Mouse (Mus musculus): Measurements from ENCODE around the gene Kank2. TPM values are rescaled to one million over a fixed set of nuclear protein-coding genes. Genes with fewer than 3 reads are reported as not detected.
A peak's percentile ranks its signal among the peaks of the same experiment; 100 is the strongest.

Kank2 gene
- polyA plus RNA-seq, 1 experiment from 2014 or later = 5.0 TPM

- Histone ChIP-seq H3K36me3 (ENCODE audit: control insufficient read depth, insufficient read depth) (peaks cover 18% of the 10 kb centered on the region), H3K4me3 (ENCODE audit: low read depth, low read length) (no peak overlapping the region), H3K27ac (ENCODE audit: low read length) (no peak overlapping the region), H3K27me3 (ENCODE audit: control insufficient read depth, insufficient read depth, low read depth, low read length) (no peaks in the 10 kb centered on the region), H3K4me2 (ENCODE audit: low read depth, low read length) (no peak overlapping the region), H3K9ac (ENCODE audit: low read depth, low read length) (no peak overlapping the region), H3K4me1 (ENCODE audit: control insufficient read depth, low read depth, low read length) (peaks cover 10% of the 10 kb centered on the region), H3K9me3 (replicated peaks; ENCODE audit: control insufficient read depth, low read length) (no peaks in the 10 kb centered on the region)
- no peak for ATAC-seq (ENCODE audit: low read depth)
- WGBS (ENCODE audit: insufficient replicate concordance) = 76% methylated on average over 2 of the region's 2 CpGs
These were observed 44.5 kb downstream of the Kank2 start for GRCm38 (mm10) chr9:21754003-21754402.

GRCm38 (mm10) chr9:21752252-21752792, 46.2 kb downstream of the Kank2 start:
- WGBS (ENCODE audit: insufficient replicate concordance) = 50% methylated on average over 10 of the region's 10 CpGs
- ATAC-seq (ENCODE audit: low read depth) = peak; percentile 19
- Histone ChIP-seq H3K9ac (ENCODE audit: low read depth, low read length) (no peak overlapping the region), H3K27ac (ENCODE audit: low read length) (no peak overlapping the region), H3K27me3 (ENCODE audit: control insufficient read depth, insufficient read depth, low read depth, low read length) (no peaks in the 10 kb centered on the region), H3K36me3 (ENCODE audit: control insufficient read depth, insufficient read depth) (peaks cover 22% of the 10 kb centered on the region), H3K9me3 (replicated peaks; ENCODE audit: control insufficient read depth, low read length) (no peaks in the 10 kb centered on the region), H3K4me1 (ENCODE audit: control insufficient read depth, low read depth, low read length) (no peaks in the 10 kb centered on the region), H3K4me3 (ENCODE audit: low read depth, low read length) (no peak overlapping the region), H3K4me2 (ENCODE audit: low read depth, low read length) (no peak overlapping the region)

- Histone ChIP-seq H3K4me3 (ENCODE audit: low read depth, low read length) (no peak overlapping the region), H3K36me3 (ENCODE audit: control insufficient read depth, insufficient read depth) (peaks cover 21% of the 10 kb centered on the region), H3K4me1 (ENCODE audit: control insufficient read depth, low read depth, low read length) (no peaks in the 10 kb centered on the region), H3K27me3 (ENCODE audit: control insufficient read depth, insufficient read depth, low read depth, low read length) (no peaks in the 10 kb centered on the region), H3K27ac (ENCODE audit: low read length) (no peak overlapping the region), H3K9me3 (replicated peaks; ENCODE audit: control insufficient read depth, low read length) (no peaks in the 10 kb centered on the region), H3K4me2 (ENCODE audit: low read depth, low read length) (no peak overlapping the region), H3K9ac (ENCODE audit: low read depth, low read length) (no peak overlapping the region)
- 61% methylated on average over 6 of the region's 6 CpGs for WGBS (ENCODE audit: insufficient replicate concordance)
- ATAC-seq (ENCODE audit: low read depth) = no peak
These were observed 47.2 kb downstream of the Kank2 start for GRCm38 (mm10) chr9:21751347-21751746.

GRCm38 (mm10) chr9:21750370-21750769, 48.2 kb downstream of the Kank2 start:
- no peak for ATAC-seq (ENCODE audit: low read depth)
- Histone ChIP-seq H3K4me1 (ENCODE audit: control insufficient read depth, low read depth, low read length) (no peaks in the 10 kb centered on the region), H3K9ac (ENCODE audit: low read depth, low read length) (no peak overlapping the region), H3K4me2 (ENCODE audit: low read depth, low read length) (no peak overlapping the region), H3K27me3 (ENCODE audit: control insufficient read depth, insufficient read depth, low read depth, low read length) (no peaks in the 10 kb centered on the region), H3K9me3 (replicated peaks; ENCODE audit: control insufficient read depth, low read length) (no peaks in the 10 kb centered on the region), H3K36me3 (ENCODE audit: control insufficient read depth, insufficient read depth) (peaks cover 21% of the 10 kb centered on the region), H3K4me3 (ENCODE audit: low read depth, low read length) (no peak overlapping the region), H3K27ac (ENCODE audit: low read length) (no peak overlapping the region)
- 67% methylated on average over 3 of the region's 3 CpGs for WGBS (ENCODE audit: insufficient replicate concordance)

DNA sequence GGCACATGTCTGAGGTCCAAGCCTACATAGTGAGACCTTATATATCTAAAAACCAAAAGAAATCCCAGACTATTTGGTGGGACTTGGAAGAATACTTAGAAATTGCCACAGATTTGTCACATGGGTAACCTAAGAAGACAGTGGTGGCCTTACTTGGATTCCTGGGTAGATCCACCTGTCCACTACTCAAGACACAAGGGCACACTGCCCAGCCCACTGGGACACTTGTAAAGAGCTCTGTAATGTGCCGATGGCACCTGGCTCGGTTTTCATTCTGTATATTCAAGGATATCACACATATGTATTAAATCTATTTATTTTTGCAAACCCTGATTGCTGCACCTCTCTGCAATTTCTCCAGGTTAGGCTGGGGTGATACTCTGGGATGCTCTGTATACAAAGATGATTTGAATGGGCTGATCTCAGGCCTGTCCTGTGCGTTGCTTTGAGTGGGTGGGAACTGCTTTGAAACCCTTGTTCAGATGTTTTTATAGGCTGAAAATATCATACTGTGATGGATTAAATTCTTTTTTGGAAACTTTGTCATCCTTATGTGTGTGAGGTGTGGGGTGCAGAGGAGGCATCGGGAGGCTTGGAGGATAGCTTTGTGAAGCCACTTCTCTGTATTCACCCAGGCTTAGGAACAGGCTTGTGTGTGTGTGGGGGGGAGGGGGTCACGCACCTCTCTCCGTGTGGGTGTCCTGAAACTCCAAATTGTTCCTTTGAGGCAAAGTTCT, 49.0 kb downstream of the Kank2 start:
- Histone ChIP-seq H3K27me3 (ENCODE audit: control insufficient read depth, insufficient read depth, low read depth, low read length) (no peaks in the 10 kb centered on the region), H3K9ac (ENCODE audit: low read depth, low read length) (no peak overlapping the region), H3K36me3 (ENCODE audit: control insufficient read depth, insufficient read depth) (peaks cover 22% of the 10 kb centered on the region), H3K9me3 (replicated peaks; ENCODE audit: control insufficient read depth, low read length) (no peaks in the 10 kb centered on the region), H3K27ac (ENCODE audit: low read length) (no peak overlapping the region), H3K4me1 (ENCODE audit: control insufficient read depth, low read depth, low read length) (no peaks in the 10 kb centered on the region), H3K4me3 (ENCODE audit: low read depth, low read length) (no peak overlapping the region), H3K4me2 (ENCODE audit: low read depth, low read length) (no peak overlapping the region)
- WGBS (ENCODE audit: insufficient replicate concordance) = 83% methylated on average over 6 of the region's 6 CpGs
- no peak for ATAC-seq (ENCODE audit: low read depth)

DNA sequence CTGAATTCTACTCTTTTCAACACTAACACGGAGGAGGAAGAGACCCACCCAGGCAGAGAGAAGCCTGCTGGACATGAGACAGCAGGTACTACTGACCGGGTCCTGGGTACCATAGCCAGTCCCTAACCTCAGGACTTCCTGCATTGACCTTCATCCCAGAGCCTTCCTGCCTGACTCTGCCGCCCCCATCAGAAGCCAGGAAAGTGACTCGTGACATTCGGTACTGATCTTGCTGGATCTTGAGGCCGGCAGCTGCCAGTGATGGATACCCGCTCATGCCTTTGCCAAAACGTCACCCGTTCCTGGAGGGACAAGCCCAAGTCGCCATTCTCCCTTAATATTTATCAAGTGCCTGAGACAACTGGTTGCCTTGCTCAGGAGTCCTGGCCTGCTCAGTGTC, 50.1 kb downstream of the Kank2 start:
- peaks cover 21% of the 10 kb centered on the region for H3K36me3 ChIP-seq (ENCODE audit: control insufficient read depth, insufficient read depth)
- 69% methylated on average over 10 of the region's 10 CpGs for WGBS (ENCODE audit: insufficient replicate concordance)
- no peak overlapping the region for H3K4me3 ChIP-seq (ENCODE audit: low read depth, low read length)
- H3K9ac ChIP-seq (ENCODE audit: low read depth, low read length) = no peak overlapping the region
- no peaks in the 10 kb centered on the region for H3K9me3 ChIP-seq (replicated peaks; ENCODE audit: control insufficient read depth, low read length)
- no peak overlapping the region for H3K27ac ChIP-seq (ENCODE audit: low read length)
- no peaks in the 10 kb centered on the region for H3K27me3 ChIP-seq (ENCODE audit: control insufficient read depth, insufficient read depth, low read depth, low read length)
- H3K4me2 ChIP-seq (ENCODE audit: low read depth, low read length) = no peak overlapping the region
- H3K4me1 ChIP-seq (ENCODE audit: control insufficient read depth, low read depth, low read length) = no peaks in the 10 kb centered on the region
- ATAC-seq (ENCODE audit: low read depth) = no peak

DNA sequence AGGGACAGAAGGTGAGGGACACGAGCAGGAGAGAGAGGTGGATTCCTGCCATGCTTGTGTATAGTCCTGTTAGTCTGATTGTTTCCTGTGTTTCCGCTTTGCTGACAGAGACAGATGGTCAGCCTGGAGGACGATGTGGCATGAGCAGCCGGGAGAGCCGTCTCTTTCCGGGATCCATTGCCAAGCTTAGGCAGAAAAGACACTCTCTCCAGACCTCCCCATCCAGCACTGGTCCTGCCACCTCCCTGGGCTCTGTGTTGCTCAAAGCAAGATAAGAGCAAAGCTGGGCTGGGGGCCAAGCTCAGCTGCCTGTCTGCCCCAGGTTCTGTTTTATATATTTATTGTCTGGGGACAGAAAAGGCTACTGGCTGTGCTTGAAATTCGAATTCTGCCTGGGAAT, 50.5 kb downstream of the Kank2 start:
- Histone ChIP-seq H3K4me1 (ENCODE audit: control insufficient read depth, low read depth, low read length) (no peaks in the 10 kb centered on the region), H3K27me3 (ENCODE audit: control insufficient read depth, insufficient read depth, low read depth, low read length) (no peaks in the 10 kb centered on the region), H3K9ac (ENCODE audit: low read depth, low read length) (no peak overlapping the region), H3K27ac (ENCODE audit: low read length) (no peak overlapping the region), H3K4me2 (ENCODE audit: low read depth, low read length) (no peak overlapping the region), H3K9me3 (replicated peaks; ENCODE audit: control insufficient read depth, low read length) (no peaks in the 10 kb centered on the region), H3K4me3 (ENCODE audit: low read depth, low read length) (no peak overlapping the region), H3K36me3 (ENCODE audit: control insufficient read depth, insufficient read depth) (peaks cover 21% of the 10 kb centered on the region)
- 67% methylated on average over 7 of the region's 7 CpGs for WGBS (ENCODE audit: insufficient replicate concordance)
- ATAC-seq (ENCODE audit: low read depth) = peak; percentile 28; the same call in 1 of the 2 replicates

DNA sequence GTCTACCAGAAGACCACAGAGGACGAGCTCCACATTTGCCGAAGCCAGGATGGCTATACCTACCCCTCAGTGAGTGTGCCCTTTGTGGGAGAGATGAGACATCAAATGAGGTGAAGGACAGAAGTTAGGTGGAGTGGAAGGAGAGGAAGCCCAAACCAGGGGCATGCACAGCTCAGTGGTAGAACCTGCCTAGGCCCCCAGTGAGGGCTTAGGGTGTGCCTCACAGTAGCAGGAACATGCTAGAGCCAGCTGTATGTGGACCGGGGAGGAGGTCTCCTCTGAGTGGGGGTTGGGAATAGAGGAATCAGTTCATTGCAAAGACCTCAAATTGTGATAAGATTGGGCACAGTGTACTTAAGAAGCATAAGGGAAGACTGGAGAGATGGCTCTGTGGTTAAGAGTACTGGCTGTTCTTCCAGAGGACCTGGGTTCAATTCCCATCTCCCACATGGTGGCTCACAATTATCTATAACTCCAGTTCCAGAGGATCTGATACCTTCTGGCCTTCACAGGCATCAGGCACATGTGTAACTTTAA, 51.2 kb downstream of the Kank2 start:
- Histone ChIP-seq H3K36me3 (ENCODE audit: control insufficient read depth, insufficient read depth) (peaks cover 21% of the 10 kb centered on the region), H3K27ac (ENCODE audit: low read length) (no peak overlapping the region)
- 73% methylated on average over 3 of the region's 3 CpGs for WGBS (ENCODE audit: insufficient replicate concordance)

DNA sequence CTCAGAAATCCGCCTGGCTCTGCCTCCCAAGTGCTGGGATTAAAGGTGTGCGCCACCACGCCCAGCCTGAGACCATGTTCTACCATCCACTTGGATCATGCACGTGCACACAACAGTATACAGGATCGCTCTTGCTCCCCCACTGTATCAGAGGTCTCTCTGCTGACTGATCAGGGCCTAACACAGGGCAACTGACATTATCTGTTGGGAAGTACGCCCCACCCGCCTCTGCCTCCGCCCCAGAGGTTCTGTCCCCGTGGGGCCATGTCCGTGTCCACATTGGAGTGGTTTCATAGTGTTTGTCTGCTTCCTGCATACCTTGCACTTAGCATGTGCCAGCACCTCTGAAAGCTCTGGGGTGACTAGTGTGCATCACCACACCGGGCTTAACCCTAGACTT, 57.0 kb downstream of the Kank2 start:
- H3K4me2 ChIP-seq (ENCODE audit: low read depth, low read length) = no peak overlapping the region
- H3K9me3 ChIP-seq (replicated peaks; ENCODE audit: control insufficient read depth, low read length) = no peaks in the 10 kb centered on the region
- peaks cover 37% of the 10 kb centered on the region for H3K36me3 ChIP-seq (ENCODE audit: control insufficient read depth, insufficient read depth)
- H3K4me1 ChIP-seq (ENCODE audit: control insufficient read depth, low read depth, low read length) = peaks cover 15% of the 10 kb centered on the region
- no peak overlapping the region for H3K9ac ChIP-seq (ENCODE audit: low read depth, low read length)
- peak; percentile 62 for ATAC-seq (ENCODE audit: low read depth)
- H3K27ac ChIP-seq (ENCODE audit: low read length) = peak overlapping the region; percentile 66; the same call in 1 of the 2 replicates
- no peak overlapping the region for H3K4me3 ChIP-seq (ENCODE audit: low read depth, low read length)
- 46% methylated on average over 11 of the region's 11 CpGs for WGBS (ENCODE audit: insufficient replicate concordance)
- no peaks in the 10 kb centered on the region for H3K27me3 ChIP-seq (ENCODE audit: control insufficient read depth, insufficient read depth, low read depth, low read length)

More for the DNA sequence above, 51.2 kb downstream of the Kank2 start:
- no peak for ATAC-seq (ENCODE audit: low read depth)
- H3K9ac ChIP-seq (ENCODE audit: low read depth, low read length) = no peak overlapping the region
- no peaks in the 10 kb centered on the region for H3K27me3 ChIP-seq (ENCODE audit: control insufficient read depth, insufficient read depth, low read depth, low read length)
- no peak overlapping the region for H3K4me2 ChIP-seq (ENCODE audit: low read depth, low read length)
- H3K9me3 ChIP-seq (replicated peaks; ENCODE audit: control insufficient read depth, low read length) = no peaks in the 10 kb centered on the region
- H3K4me3 ChIP-seq (ENCODE audit: low read depth, low read length) = no peak overlapping the region
- no peaks in the 10 kb centered on the region for H3K4me1 ChIP-seq (ENCODE audit: control insufficient read depth, low read depth, low read length)

Data from liver, embryonic 16.5 days (tissue).